Mouse (Mus musculus) liver, embryonic 13.5 days (tissue): ENCODE data around the gene Slc10a7. TPM values are rescaled to one million over a fixed set of nuclear protein-coding genes. Genes with fewer than 3 reads are reported as not detected.

Experiments used
- ATAC-seq: fragments of 200-750 bp; cut with Nextera tagmentation; 2 replicates; pipeline ENCODE4 v1.8.0; 2017; ENCODE audit warnings: low read depth, mild to moderate bottlenecking, moderate number of reproducible peaks, moderate library complexity
- DNase-seq: peaks from one replicate; pipeline ENCODE4 v3.0.0; 2022
- H3K27ac ChIP-seq: fragments of 300-500 bp; sonication (generic); 2 replicates; pipeline ENCODE4 v1.5.1; 2015; ENCODE audit warnings: moderate library complexity, mild to moderate bottlenecking, inconsistent platforms
- H3K27me3 ChIP-seq: fragments of 300-500 bp; sonication (generic); 2 replicates; pipeline ENCODE4 v1.6.1; 2015; ENCODE audit warnings: mild to moderate bottlenecking, inconsistent platforms
- H3K36me3 ChIP-seq: fragments of 300-500 bp; sonication (generic); 2 replicates; pipeline ENCODE4 v1.6.1; 2015; ENCODE audit warnings: mild to moderate bottlenecking, inconsistent platforms
- H3K4me1 ChIP-seq: fragments of 300-500 bp; sonication (generic); replicated peaks from 2 replicates; pipeline ENCODE4 v1.6.1; 2015; ENCODE audit warnings: inconsistent platforms
- H3K4me2 ChIP-seq: fragments of 300-500 bp; sonication (generic); 2 replicates; pipeline ENCODE4 v1.6.1; 2015; ENCODE audit warnings: inconsistent platforms, mild to moderate bottlenecking, moderate library complexity
- H3K4me3 ChIP-seq: fragments of 300-500 bp; sonication (generic); replicated peaks from 2 replicates; pipeline ENCODE4 v1.5.1; 2015; ENCODE audit warnings: mild to moderate bottlenecking, inconsistent platforms
- H3K9ac ChIP-seq: fragments of 300-500 bp; sonication (generic); 2 replicates; pipeline ENCODE4 v1.6.1; 2015; ENCODE audit warnings: mild to moderate bottlenecking, inconsistent platforms
- H3K9me3 ChIP-seq: fragments of 300-500 bp; sonication (generic); replicated peaks from 2 replicates; pipeline ENCODE4 v1.6.1; 2016; ENCODE audit warnings: inconsistent platforms
- WGBS: fragments of 180-500 bp; shearing (Covaris S2); methylation state at CpG from one replicate; pipeline ENCODE4 v1.1.7; 2015; ENCODE audit not compliant: insufficient replicate concordance; 5-methylcytosine and 5-hydroxymethylcytosine counted together
- polyA plus RNA-seq: library from polyadenylated mRNA; unstranded; fragments of >200 nt; fragmentation: Nextera tagmentation; extraction: Ambion mirVana; gene quantifications from 2 replicates; pipeline ENCODE4 v1.2.1, GENCODE M21; 2015

Slc10a7 gene
- polyA plus RNA-seq, 1 experiment from 2014 or later: 6.7 TPM

DNA sequence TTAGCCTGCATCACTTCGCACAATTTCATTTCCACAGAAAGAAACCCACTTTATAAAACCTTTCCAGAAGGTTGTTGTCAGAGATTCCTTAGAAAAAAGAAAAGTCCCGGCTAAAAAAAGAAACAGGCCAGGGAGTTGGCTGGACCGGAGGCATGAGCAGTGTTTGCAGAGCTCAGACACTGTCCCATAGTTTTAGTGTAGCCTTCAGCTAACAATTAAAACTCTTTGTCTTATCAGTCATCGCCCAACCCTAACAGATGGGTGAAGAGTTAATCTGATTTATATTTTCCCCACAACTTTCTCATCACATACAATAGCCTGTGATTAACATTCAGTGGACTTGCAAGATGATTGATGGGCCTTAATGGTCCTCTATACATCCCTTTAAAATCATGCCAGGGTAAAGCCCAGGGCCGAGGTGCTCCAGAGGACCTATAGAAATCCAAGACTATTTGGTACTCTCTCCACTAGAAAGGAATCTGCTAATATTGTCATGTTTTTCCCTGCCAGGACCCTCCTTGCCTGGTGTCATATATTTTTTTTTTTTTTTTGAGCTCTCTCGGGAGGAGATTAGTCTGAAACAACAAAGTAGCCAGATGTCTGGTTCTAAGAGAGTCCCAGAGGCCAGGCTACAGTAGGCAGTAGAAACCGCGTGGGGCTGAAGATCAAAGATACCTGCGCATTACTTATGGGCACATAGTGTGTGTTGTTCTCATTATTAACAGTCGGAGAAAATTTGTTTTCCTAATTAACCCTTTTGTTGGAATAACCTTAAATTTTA, 41.0 kb downstream of the Slc10a7 start:
- no peak overlapping the region for H3K4me3 ChIP-seq
- ATAC-seq (no peak), DNase-seq (no peak)
- no peak overlapping the region for H3K27ac ChIP-seq
- WGBS: 77% methylated on average over 10 of the region's 10 CpGs
- no peak overlapping the region for H3K9ac ChIP-seq
- no peaks in the 10 kb centered on the region for H3K27me3 ChIP-seq
- no peaks in the 10 kb centered on the region for H3K36me3 ChIP-seq
- no peak overlapping the region for H3K4me2 ChIP-seq
- H3K4me1 ChIP-seq: peaks cover 3% of the 10 kb centered on the region
- no peaks in the 10 kb centered on the region for H3K9me3 ChIP-seq

DNA sequence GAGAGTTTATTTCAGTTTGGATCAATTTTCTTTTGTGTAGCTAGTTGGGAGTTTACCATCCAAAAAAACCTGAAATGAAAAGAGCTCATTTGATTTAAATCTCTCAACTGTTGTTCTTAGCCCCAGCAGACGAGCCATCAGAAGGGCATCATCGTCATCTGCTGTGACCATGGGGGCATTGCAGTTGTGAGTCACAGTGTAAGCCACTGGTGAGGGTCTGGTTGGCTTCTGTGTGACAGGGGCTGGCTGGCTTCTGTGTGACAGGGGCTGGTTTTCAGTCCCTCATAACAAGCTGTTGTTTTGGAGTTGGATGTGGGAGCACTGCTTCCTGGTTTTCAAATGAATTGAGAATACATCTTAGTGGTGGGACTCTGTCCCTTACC, 41.6 kb downstream of the Slc10a7 start:
- WGBS: 76% methylated on average over 2 of the region's 2 CpGs
- Histone ChIP-seq H3K27me3 (no peaks in the 10 kb centered on the region), H3K4me1 (no peaks in the 10 kb centered on the region), H3K9me3 (no peaks in the 10 kb centered on the region), H3K4me2 (no peak overlapping the region), H3K36me3 (no peaks in the 10 kb centered on the region), H3K9ac (no peak overlapping the region), H3K4me3 (no peak overlapping the region), H3K27ac (no peak overlapping the region)
- no peak for ATAC-seq
- DNase-seq: no peak

DNA sequence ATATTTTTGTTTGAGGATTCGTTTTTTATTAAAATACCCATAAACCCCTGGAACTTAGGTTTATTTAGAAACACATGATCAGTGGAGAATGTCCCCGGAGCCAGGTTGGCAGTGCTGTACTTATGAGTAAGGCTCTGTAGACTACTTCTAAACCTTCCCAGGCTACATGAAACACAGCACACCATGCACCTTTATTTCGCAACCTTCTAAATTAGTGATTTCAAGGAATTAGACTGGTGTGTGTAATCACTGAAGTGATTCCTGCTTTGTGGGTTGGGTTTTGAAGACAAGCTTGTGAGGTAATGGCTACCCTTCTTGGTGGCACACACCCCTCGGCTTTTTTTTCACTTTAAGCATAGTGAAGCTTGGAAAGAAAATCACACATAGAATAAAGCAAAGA, 46.7 kb downstream of the Slc10a7 start:
- 76% methylated on average over 4 of the region's 4 CpGs for WGBS
- no peak overlapping the region for H3K4me2 ChIP-seq
- H3K4me3 ChIP-seq: no peak overlapping the region
- no peaks in the 10 kb centered on the region for H3K9me3 ChIP-seq
- H3K9ac ChIP-seq: no peak overlapping the region
- DNase-seq (no peak), ATAC-seq (no peak)
- no peak overlapping the region for H3K27ac ChIP-seq
- no peaks in the 10 kb centered on the region for H3K27me3 ChIP-seq
- H3K4me1 ChIP-seq: no peaks in the 10 kb centered on the region
- peaks cover 8% of the 10 kb centered on the region; the same call in 1 of the 2 replicates for H3K36me3 ChIP-seq

- Histone ChIP-seq H3K4me1 (no peaks in the 10 kb centered on the region), H3K4me3 (no peak overlapping the region), H3K4me2 (no peak overlapping the region), H3K9me3 (no peaks in the 10 kb centered on the region), H3K27me3 (no peaks in the 10 kb centered on the region), H3K36me3 (peaks cover 8% of the 10 kb centered on the region; the same call in 1 of the 2 replicates), H3K27ac (no peak overlapping the region), H3K9ac (no peak overlapping the region)
- DNase-seq: no peak
- no peak for ATAC-seq
- 78% methylated on average over 11 of the region's 11 CpGs for WGBS
Measured at GRCm38 (mm10) chr8:78556773-78557434, 47.8 kb downstream of the Slc10a7 start.

DNA sequence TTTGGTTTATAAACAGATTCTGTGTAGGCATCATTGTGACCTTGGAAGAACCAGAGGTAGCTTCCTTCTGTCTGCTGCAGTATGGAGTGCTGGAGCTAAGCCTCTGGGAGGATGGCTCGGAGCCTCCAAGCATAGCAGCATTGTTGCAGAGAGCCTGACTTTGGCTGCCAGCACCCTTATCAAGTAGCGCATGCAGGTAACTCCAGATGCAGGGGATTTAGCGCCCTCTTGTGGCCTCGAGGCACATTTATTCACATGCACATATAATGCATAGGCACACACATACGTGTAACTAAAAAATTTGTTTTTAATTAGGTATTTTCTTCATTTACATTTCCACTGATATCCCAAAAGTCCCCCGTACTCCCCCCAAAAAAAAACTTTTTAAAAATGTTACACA, 52.5 kb downstream of the Slc10a7 start:
- 77% methylated on average over 6 of the region's 6 CpGs for WGBS
- no peak for ATAC-seq

DNA sequence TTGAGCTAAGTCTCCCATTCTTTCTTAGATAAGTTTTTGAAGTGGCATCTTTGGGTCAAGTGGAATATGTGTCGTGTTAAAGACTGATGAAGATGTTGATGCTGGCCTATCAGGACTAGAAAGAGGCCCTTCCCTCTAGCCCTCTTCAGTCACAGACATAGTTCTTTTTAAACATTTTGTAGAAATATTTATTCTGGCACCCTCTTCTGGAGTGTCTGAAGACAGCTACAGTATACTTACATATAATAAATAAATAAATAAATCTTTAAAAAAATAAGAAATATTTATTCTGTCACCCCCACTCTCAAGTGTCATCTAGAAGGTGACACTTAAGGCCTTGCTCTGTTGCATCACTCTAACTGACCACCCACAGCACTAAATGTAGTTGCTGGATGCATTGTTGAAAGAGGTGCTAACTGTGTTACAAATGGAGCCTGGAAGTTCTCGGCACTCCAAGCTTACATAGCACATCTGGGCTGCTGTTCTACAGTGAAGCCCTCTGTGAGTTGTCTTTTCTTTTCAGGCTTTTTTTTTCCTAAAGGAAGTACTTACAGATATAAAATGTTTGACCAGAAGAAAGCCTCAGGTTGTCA, 54.4 kb downstream of the Slc10a7 start:
- Histone ChIP-seq H3K9ac (no peak overlapping the region), H3K9me3 (no peaks in the 10 kb centered on the region), H3K27ac (no peak overlapping the region), H3K36me3 (peaks cover 11% of the 10 kb centered on the region; the same call in 1 of the 2 replicates), H3K27me3 (no peaks in the 10 kb centered on the region), H3K4me3 (no peak overlapping the region), H3K4me1 (no peaks in the 10 kb centered on the region), H3K4me2 (no peak overlapping the region)
- 54% methylated on average over 2 of the region's 2 CpGs for WGBS
- no peak for ATAC-seq
- no peak for DNase-seq

More for the DNA sequence above, 52.5 kb downstream of the Slc10a7 start:
- H3K36me3 ChIP-seq: peaks cover 10% of the 10 kb centered on the region; the same call in 1 of the 2 replicates
- H3K9me3 ChIP-seq: no peaks in the 10 kb centered on the region
- no peak overlapping the region for H3K4me2 ChIP-seq
- no peak overlapping the region for H3K9ac ChIP-seq
- DNase-seq: no peak
- no peaks in the 10 kb centered on the region for H3K27me3 ChIP-seq
- H3K4me3 ChIP-seq: no peak overlapping the region
- no peak overlapping the region for H3K27ac ChIP-seq
- H3K4me1 ChIP-seq: no peaks in the 10 kb centered on the region

GRCm38 (mm10) chr8:78564200-78564599, 55.1 kb downstream of the Slc10a7 start:
- Histone ChIP-seq H3K9me3 (no peaks in the 10 kb centered on the region), H3K27ac (no peak overlapping the region), H3K27me3 (no peaks in the 10 kb centered on the region), H3K9ac (no peak overlapping the region), H3K36me3 (peaks cover 11% of the 10 kb centered on the region; the same call in 1 of the 2 replicates), H3K4me3 (no peak overlapping the region), H3K4me2 (no peak overlapping the region), H3K4me1 (no peaks in the 10 kb centered on the region)
- 80% methylated on average over 5 of the region's 5 CpGs for WGBS
- ATAC-seq (no peak), DNase-seq (no peak)

- WGBS: 77% methylated on average over 8 of the region's 8 CpGs
- Histone ChIP-seq H3K27me3 (no peaks in the 10 kb centered on the region), H3K27ac (no peak overlapping the region), H3K36me3 (peaks cover 4% of the 10 kb centered on the region; the same call in 1 of the 2 replicates), H3K4me1 (no peaks in the 10 kb centered on the region), H3K9me3 (no peaks in the 10 kb centered on the region), H3K4me3 (no peak overlapping the region), H3K9ac (no peak overlapping the region), H3K4me2 (no peak overlapping the region)
- ATAC-seq (no peak), DNase-seq (no peak)
Measured at GRCm38 (mm10) chr8:78568196-78568595, 59.0 kb downstream of the Slc10a7 start.

DNA sequence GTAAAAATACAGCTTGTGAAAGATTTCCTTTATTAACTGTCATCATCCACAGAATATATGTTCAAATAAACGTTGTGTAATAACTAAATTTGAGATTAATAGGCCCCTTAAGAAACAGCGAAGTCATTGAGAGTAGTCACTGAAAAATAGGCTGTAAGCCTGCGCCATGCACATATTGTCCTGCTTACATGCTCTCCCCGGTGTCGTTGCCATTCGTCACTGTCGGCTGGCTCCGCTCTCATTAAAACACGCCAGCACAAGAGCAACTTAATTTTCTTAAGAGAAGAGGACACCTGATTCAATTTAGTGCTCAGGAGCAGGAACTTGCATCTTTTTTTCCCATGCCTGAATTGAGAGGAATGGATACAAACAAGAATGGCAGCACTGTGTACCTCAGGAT, 62.4 kb downstream of the Slc10a7 start:
- 80% methylated on average over 9 of the region's 9 CpGs for WGBS
- no peak for ATAC-seq
- Histone ChIP-seq H3K4me2 (no peak overlapping the region), H3K27me3 (no peaks in the 10 kb centered on the region), H3K27ac (no peak overlapping the region), H3K9me3 (no peaks in the 10 kb centered on the region), H3K4me3 (no peak overlapping the region), H3K36me3 (peaks cover 2% of the 10 kb centered on the region; the same call in 1 of the 2 replicates), H3K4me1 (no peaks in the 10 kb centered on the region), H3K9ac (no peak overlapping the region)
- DNase-seq: no peak

DNA sequence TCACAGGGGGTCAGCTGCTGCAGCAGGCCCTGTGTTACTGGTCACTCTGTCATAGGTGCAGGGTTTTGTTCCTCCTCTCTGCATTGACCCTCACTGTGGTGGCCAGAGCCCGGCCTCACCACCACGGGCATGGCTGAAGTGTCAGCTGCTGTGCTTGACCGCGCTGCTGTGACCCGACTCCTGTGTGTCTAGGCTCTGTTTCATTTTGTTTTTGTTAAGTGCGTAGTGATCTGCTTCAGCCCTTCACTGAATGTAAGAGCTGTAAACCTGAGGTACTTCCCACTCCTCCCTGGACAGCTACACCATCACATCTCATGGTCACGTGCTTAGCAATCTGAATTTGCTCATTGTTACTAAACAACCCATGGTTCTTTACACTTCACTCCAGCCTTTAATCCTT, 65.1 kb downstream of the Slc10a7 start:
- DNase-seq: no peak
- Histone ChIP-seq H3K4me3 (no peak overlapping the region), H3K9me3 (no peaks in the 10 kb centered on the region), H3K4me2 (no peak overlapping the region), H3K4me1 (no peaks in the 10 kb centered on the region), H3K36me3 (no peaks in the 10 kb centered on the region), H3K27me3 (no peaks in the 10 kb centered on the region), H3K9ac (no peak overlapping the region), H3K27ac (no peak overlapping the region)
- 85% methylated on average over 7 of the region's 7 CpGs for WGBS
- no peak for ATAC-seq

- Histone ChIP-seq H3K9me3 (no peaks in the 10 kb centered on the region), H3K4me2 (no peak overlapping the region), H3K4me3 (no peak overlapping the region), H3K27me3 (no peaks in the 10 kb centered on the region), H3K36me3 (no peaks in the 10 kb centered on the region), H3K27ac (no peak overlapping the region), H3K9ac (no peak overlapping the region), H3K4me1 (no peaks in the 10 kb centered on the region)
- no peak for DNase-seq
- WGBS: 76% methylated on average over 10 of the region's 10 CpGs
- no peak for ATAC-seq
Measured at GRCm38 (mm10) chr8:78577569-78577968, 68.4 kb downstream of the Slc10a7 start.
